Mouse (Mus musculus) c-Kit-positive CD71-negative TER-119-negative erythroid progenitor cells, embryonic 14.5 days (primary cell): ENCODE results near the gene Ubtd2.

Experiments
- DNase-seq: peaks from one replicate; pipeline ENCODE4 v3.0.0-alpha.2; 2013; ENCODE audit warnings: low read depth

The Ubtd2 gene

GRCm38 (mm10) chr11:32454800-32455506 lies at the start of gene Ubtd2:
TSS of gene Ubtd2 (plus strand) at chr11:32455370.
- peak; percentile 88 for DNase-seq

DNA sequence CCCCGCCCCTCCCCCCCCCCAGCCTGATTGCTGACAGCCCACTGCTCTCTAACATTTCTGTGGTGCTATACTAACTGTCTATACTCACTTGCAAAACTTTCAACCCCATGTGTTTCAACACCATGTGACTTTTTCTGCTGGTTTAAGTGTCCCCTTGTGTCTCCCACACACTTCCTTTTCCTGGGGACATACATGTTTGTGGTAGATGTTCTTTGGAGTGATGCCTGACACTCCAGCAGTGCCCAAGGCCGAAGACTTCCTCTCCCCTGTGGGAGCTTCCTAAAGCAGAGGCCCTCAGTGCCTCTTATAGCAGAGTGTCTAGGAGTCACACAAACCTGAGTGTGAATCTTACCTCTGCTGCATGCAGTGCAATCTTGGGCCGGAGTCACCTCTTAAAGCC lies 47.3 kb upstream of the Ubtd2 start:
- no peak for DNase-seq

- no peak for DNase-seq
Observed at GRCm38 (mm10) chr11:32409052-32409451, 46.1 kb upstream of the Ubtd2 start.

DNA sequence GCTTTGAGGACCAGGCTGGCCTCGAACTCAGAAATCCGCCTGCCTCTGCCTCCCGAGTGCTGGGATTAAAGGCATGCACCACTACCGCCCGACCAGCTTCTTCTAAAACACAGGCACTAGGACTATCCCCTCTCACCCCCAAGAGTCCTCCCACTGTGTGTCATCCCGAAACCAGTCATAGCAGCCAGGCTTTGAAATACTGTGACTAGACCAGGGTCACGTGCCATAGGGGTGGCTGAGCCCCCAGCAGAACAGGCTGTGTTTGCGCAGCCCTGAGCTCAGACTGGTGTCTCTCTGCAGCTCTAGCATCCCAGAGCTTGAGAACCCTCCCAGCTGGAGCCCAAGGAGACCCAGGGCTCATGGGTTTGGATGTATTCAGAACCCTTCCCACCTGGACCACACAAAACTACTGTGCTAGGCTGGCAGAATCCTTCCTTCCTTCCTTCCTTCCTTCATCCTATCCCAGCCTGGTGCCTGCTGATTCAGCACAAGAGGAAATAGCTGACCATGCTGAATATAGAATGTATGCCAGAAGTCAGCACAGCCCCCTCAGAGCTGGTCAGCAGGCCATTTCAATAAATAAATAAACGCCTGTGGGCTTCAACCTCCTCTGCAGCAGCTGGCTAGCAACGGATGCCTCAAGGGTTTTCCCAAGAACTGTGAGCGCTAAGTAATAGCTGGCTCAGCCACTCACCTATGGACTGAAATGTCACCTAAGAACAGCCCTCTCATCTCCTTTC lies 45.2 kb upstream of the Ubtd2 start:
- no peak for DNase-seq

DNA sequence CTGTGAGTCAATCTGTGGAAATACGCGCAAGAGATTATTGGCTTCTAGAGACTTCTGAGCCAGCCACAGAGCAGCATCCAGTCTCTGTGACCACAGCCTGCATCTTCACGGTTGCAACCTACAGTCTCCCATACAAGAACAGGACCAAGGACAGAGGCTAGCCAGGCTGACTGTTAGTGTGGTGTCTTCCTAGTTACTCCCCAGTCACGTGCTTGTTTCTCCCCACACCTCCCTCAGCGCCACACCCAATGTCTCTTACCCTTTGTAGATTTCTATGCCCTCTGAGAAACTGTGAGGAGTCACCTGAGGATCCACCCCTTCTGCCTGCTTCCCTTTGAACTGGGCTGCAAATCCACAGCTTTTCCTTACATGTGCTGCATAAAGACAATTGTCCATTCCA lies 35.2 kb upstream of the Ubtd2 start:
- DNase-seq, result no peak

DNA sequence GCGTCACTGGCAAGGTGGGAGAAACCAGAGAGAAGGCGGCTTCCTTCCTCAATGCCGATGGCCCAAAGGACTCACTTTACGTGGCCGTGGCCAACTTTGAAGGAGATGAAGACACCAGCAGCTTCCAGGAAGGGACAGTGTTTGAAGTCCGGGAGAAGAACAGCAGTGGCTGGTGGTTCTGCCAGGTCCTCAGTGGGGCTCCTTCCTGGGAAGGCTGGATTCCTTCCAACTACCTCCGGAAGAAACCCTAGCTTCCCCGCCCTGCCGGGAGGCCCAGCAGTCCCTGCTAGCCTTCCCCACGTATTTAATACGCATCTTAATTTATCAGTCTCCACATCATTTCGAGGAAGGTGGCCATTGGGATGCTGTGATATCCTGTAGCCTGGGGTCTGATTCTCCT lies 31.9 kb upstream of the Ubtd2 start:
- DNase-seq, result no peak

DNA sequence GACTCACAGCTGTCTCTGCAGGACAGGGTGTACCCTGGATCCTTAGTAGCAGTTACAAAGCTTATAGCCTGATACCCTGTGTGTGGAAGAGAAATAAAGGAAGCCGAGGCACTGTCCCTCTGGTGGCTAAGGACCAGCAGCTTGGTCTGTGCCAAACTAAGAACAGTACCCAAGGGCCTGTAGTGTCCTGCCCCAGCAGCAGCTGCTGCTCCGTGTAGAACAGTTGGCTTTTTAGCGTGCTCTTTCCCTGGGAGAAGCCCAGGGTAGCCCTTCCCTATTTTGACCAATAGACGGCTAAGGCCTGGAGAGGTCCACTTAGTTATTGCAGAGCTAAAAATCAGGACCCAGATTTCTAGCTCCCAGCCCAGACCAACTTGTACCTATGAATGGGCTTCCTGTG lies 30.6 kb upstream of the Ubtd2 start:
- no peak for DNase-seq

GRCm38 (mm10) chr11:32425043-32425658 lies 30.0 kb upstream of the Ubtd2 start:
- DNase-seq, result no peak

DNA sequence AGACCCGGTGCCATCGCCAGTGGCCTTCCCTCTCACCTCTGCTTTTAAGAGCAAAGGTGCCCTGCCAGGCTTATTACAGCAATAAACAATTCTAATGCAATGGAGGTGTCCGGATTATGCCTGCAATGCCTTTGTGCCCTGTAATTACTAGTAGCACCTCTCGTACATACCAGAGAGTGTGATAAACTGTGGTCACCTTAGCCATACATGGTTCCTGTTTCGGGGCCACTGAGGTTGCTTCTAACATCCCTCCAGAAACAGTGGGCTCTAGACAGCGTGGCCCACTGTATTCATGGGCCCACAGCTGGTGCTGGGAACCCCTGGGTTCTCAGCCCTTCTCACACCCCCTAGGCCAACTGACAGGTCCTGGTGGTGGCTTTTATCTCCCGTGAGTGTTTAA lies 27.6 kb upstream of the Ubtd2 start:
- no peak for DNase-seq

DNA sequence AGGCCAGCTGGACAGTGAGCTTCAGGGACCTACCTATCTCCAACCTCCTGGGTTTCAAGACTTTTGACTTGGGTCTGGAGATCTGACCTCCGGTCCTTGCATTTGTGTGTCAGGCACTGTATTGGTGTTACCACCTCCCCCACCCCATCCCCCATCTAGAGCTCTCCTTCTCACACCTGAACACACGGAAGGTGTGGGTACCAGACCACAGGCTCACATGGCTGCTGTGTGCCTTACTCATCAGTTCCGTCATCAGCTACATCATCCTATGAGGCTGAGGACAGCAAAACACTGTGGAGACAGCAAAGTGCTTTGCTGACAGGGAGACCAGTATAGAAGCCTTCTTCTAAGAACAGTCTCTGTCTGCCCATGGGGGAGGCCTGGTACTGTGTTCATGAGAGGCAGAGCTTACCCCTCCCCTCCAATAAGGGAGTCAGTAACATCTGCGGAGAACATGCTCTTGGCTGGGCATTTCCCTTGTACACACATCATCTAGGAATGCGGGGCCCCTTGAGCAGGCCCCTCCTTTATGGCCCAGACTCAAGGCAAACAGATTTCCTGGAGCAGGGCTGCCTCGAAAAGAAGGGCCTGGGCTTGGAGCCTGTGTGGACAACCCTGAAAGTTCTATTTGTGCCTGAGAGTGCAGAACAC lies 19.6 kb upstream of the Ubtd2 start:
- no peak for DNase-seq

- DNase-seq, result no peak
Observed at GRCm38 (mm10) chr11:32442576-32442975, 12.6 kb upstream of the Ubtd2 start.

GRCm38 (mm10) chr11:32444266-32444665 lies 10.9 kb upstream of the Ubtd2 start:
- DNase-seq, result no peak

DNA sequence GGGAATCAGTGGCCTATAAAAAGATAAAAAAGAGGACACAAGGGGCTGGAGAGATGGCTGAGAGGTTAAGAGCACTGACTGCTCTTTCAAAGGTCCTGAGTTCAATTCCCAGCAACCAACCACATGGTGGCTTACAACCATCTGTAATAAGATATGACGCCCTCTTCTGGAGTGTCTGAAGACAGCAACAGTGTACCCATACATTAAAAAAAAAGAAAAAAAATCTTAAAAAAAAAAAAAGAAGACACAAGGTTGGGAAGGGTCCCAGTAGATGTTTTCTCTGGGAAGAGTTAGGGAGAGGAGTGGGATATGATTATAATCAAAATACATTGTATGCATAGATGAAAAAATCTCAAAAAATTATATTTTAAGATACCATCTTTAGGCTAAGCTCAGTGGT lies 10.0 kb upstream of the Ubtd2 start:
- no peak for DNase-seq

DNA sequence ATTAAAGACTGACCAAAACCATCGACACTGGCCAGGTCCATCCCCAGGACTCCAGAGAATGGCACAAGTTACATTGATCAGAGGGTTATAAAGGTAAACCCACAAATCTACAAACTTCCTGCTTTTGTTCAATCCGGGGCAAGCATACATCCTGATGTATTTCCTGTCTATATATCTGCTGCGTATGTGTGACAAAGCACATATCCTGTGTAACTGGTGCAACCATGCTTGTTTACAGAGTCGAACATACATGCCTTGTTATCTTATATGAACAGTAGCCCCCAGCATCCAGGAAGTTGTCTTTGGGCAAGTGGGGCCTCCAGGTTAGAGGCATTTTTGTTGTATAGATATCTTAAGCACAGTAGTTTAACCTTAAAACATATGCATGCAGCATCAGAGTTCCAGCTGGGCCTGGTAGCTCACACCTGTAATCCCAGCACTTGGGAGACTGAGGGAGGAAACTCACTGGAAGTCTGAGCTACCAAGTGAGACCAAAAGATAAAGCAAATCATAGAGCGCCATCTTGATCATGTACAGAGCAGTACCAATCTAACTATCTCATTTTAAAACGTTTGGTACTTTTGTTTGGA lies 9.4 kb upstream of the Ubtd2 start:
- DNase-seq, result no peak

DNA sequence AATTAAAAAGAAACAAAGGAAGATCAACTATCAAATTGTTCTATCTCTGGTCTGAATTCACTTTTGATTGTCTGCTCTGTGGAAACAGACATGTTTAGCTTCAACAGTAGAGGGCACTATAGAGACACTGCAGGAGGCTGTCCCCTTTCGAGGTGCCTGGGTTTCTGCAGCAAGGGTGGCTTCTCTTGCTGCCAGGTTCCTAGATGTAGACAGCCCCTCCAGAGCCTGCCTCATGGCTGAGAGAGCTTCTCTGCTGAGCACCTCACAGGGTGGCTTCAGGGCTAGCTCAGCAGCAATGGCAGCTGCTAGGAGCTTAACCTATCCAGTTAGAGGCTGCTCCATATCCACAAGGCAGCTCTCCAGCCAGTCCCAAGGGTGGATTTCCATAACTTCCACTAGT lies 5.0 kb upstream of the Ubtd2 start:
- DNase-seq, result no peak

- DNase-seq, result no peak
Observed at GRCm38 (mm10) chr11:32451306-32451705, 3.9 kb upstream of the Ubtd2 start.

DNA sequence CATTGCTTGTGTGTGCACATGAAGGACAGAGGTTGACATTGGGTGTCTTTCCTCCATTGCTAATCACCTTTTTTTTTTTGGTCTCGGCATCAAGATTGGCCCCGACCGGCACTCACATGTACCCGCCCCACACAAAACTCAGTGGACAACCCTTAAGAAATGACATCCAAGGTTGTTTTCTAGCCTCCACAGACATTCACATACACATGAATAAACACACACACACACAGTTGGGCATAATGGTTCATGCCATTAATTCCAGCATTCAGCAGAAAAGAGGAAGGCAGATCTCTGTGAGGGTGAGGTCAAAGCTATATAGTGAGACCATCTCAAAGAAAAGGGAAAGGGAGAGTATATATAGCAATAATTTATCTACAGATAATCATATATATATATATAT lies 2.4 kb upstream of the Ubtd2 start:
- DNase-seq, result no peak

GRCm38 (mm10) chr11:32453353-32453915 lies 1.7 kb upstream of the Ubtd2 start:
- no peak for DNase-seq

DNA sequence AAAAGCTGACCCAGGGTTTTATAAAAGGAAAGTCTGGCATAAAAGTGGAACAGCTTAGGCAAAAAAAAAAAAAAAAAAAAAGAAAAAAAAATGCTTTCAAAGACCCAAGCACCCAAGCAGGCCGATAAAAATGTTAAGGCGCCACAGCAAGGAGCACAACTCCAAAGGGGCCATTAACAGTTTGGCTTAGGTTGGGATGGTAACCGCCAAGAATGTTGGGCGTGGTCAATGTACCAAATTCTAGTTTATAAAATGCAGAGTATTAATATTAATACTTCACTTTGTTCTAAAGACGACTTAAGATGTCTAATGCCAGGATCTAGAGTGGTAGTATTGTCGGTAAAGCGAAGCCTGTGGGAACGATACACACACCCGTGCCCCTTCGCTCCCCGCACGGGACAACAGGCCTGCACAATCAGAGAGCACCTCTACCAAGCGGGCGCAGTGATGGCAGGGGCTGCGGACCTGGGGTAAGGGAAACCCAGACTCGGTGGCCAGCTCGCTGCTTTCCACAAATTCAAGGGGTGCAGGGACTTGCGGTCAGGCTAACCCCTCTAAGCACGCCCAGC lies 855 bp upstream of the Ubtd2 start:
- DNase-seq, result no peak

DNA sequence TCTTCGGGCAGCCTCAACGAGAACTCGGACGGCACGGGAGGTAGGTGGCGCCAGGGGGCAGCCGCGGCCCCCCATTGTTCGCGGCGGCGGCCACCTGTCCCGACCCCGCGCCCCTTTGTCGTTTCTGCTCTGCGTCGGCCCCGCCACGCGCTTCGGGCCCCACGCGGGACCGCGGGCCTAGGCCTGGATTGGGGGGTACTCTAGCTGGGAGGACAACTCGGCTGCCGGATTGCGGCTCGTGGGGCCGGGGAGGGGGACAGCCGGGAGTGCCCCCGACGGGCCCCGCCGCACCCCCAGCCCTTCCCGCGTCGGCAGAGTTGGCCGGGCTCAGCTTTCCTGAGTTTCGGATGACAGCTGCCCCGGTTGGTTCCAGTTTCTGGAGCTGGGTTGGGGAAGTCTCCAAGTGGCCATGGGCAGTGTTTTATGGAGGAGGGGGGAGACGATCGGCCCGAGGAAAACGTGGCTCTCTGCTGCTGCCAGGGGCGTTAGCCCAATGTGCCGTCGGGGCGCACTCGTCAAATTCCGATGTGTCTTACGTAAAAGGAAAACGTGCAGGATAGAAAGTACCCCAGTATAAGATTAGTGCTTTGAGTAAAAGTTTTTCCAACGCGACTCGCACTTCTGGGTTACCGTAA lies 454 bp downstream of the Ubtd2 start:
- DNase-seq, result no peak

DNA sequence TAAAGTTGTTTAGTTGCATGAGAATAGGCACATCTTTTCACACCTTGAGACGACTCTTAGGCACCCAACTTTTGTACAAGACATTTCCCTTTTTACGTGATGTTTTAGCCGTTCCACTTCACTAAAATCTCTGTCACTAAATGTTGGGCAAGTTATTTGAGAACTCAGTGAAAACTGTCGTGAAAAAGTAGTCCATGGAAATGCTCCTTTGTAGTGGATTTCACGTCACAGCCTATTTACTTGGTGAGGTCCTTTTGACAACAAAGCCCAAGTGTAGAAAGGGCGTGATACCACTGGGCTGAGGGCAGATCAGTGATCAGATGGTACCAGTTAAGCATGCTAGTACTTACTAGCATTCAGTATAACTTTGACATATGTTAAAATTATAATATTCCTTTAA lies 1.2 kb downstream of the Ubtd2 start:
- DNase-seq, result no peak
